Mouse (Mus musculus) liver, embryonic 13.5 days (tissue): ENCODE results near the gene Acta2. TPM values are rescaled to one million over a fixed set of nuclear protein-coding genes. Genes with fewer than 3 reads are reported as not detected.

ENCODE experiments used
- ATAC-seq: fragments of 200-750 bp; cut with Nextera tagmentation; 2 replicates; pipeline ENCODE4 v1.8.0; 2017; ENCODE audit warnings: low read depth, mild to moderate bottlenecking, moderate number of reproducible peaks, moderate library complexity
- DNase-seq: peaks from one replicate; pipeline ENCODE4 v3.0.0; 2022
- H3K27ac ChIP-seq: fragments of 300-500 bp; sonication (generic); 2 replicates; pipeline ENCODE4 v1.5.1; 2015; ENCODE audit warnings: moderate library complexity, mild to moderate bottlenecking, inconsistent platforms
- H3K27me3 ChIP-seq: fragments of 300-500 bp; sonication (generic); 2 replicates; pipeline ENCODE4 v1.6.1; 2015; ENCODE audit warnings: mild to moderate bottlenecking, inconsistent platforms
- H3K36me3 ChIP-seq: fragments of 300-500 bp; sonication (generic); 2 replicates; pipeline ENCODE4 v1.6.1; 2015; ENCODE audit warnings: mild to moderate bottlenecking, inconsistent platforms
- H3K4me1 ChIP-seq: fragments of 300-500 bp; sonication (generic); replicated peaks from 2 replicates; pipeline ENCODE4 v1.6.1; 2015; ENCODE audit warnings: inconsistent platforms
- H3K4me2 ChIP-seq: fragments of 300-500 bp; sonication (generic); 2 replicates; pipeline ENCODE4 v1.6.1; 2015; ENCODE audit warnings: inconsistent platforms, mild to moderate bottlenecking, moderate library complexity
- H3K4me3 ChIP-seq: fragments of 300-500 bp; sonication (generic); replicated peaks from 2 replicates; pipeline ENCODE4 v1.5.1; 2015; ENCODE audit warnings: mild to moderate bottlenecking, inconsistent platforms
- H3K9ac ChIP-seq: fragments of 300-500 bp; sonication (generic); 2 replicates; pipeline ENCODE4 v1.6.1; 2015; ENCODE audit warnings: mild to moderate bottlenecking, inconsistent platforms
- H3K9me3 ChIP-seq: fragments of 300-500 bp; sonication (generic); replicated peaks from 2 replicates; pipeline ENCODE4 v1.6.1; 2016; ENCODE audit warnings: inconsistent platforms
- WGBS: fragments of 180-500 bp; shearing (Covaris S2); methylation state at CpG from one replicate; pipeline ENCODE4 v1.1.7; 2015; ENCODE audit not compliant: insufficient replicate concordance; 5-methylcytosine and 5-hydroxymethylcytosine counted together
- polyA plus RNA-seq: library from polyadenylated mRNA; unstranded; fragments of >200 nt; fragmentation: Nextera tagmentation; extraction: Ambion mirVana; gene quantifications from 2 replicates; pipeline ENCODE4 v1.2.1, GENCODE M21; 2015

Gene Acta2
- polyA plus RNA-seq, 1 experiment from 2014 or later = 24.4 TPM

DNA sequence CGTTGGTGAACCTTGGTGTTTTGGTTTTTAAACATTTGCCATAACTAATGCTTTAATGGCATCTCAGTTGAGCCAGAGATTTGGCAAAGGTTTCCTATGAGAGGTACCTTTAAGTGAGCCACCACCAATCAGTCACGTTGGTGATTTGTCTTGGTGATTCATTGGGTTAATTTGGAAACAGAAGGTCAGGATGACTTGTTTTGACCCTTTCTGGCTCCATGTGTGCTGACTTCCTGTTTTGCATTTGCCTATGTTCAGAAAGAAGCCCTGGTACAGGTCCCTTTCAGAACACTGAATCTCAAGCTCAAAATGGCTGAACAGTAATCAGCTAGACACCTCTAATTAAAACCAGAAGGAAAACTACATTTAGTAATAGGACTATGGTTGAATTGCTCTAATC, 55.9 kb downstream of the Acta2 start:
- no peak overlapping the region for H3K9ac ChIP-seq
- no peaks in the 10 kb centered on the region for H3K36me3 ChIP-seq
- H3K27ac ChIP-seq = no peak overlapping the region
- H3K27me3 ChIP-seq = no peaks in the 10 kb centered on the region
- DNase-seq = no peak
- WGBS = 52% methylated on average over 2 of the region's 2 CpGs
- no peak for ATAC-seq
- H3K4me2 ChIP-seq = no peak overlapping the region
- H3K9me3 ChIP-seq = no peaks in the 10 kb centered on the region
- H3K4me1 ChIP-seq = no peaks in the 10 kb centered on the region
- H3K4me3 ChIP-seq = no peak overlapping the region

DNA sequence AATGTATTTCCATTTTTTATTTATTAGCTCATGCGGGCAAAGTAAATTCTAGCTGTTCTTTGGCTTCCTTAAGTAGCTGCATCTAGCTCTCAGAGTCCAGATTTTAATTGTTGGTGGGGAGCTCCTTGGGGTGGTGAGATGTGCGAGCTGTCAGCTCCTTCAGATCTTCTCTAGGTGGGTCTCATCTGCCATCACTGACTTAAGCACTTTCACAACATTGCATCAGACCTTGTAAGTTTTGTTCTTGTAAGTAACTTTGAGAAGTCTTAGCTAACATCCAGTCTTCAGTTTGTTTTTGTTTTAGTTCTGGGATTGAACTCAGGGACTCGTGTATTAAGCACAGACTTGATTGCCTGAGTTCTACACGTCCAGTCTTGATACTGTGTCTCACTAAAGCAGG, 56.5 kb downstream of the Acta2 start:
- 60% methylated on average over 4 of the region's 4 CpGs for WGBS
- no peaks in the 10 kb centered on the region for H3K9me3 ChIP-seq
- DNase-seq = no peak

DNA sequence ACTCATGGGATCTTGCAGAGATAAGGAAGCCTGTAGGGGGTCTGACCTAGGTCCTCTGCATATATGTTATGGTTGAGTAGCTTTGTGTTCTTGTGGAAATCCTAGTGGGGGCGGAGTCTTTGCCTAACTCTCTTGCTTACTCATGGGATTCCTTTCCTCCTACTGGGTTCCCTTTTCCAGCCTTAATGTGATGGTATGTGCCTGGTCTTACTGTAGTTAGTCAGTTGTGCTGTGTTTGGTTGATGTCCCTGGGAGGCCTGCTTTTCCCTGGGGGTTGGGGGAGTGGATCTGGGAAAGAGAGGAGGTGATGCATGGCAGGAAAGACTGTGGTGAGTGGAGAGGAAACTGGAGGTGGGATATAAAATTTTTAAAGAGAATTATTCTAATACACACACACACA, 57.3 kb downstream of the Acta2 start:
- 60% methylated on average over 1 of the region's 1 CpGs for WGBS
- DNase-seq = no peak

More for the DNA sequence above, 56.5 kb downstream of the Acta2 start:
- no peaks in the 10 kb centered on the region for H3K36me3 ChIP-seq
- peaks cover 2% of the 10 kb centered on the region; the same call in 1 of the 2 replicates for H3K4me1 ChIP-seq
- H3K27me3 ChIP-seq = no peaks in the 10 kb centered on the region
- H3K4me2 ChIP-seq = no peak overlapping the region
- H3K4me3 ChIP-seq = no peak overlapping the region
- H3K9ac ChIP-seq = no peak overlapping the region
- ATAC-seq = no peak
- H3K27ac ChIP-seq = no peak overlapping the region

DNA sequence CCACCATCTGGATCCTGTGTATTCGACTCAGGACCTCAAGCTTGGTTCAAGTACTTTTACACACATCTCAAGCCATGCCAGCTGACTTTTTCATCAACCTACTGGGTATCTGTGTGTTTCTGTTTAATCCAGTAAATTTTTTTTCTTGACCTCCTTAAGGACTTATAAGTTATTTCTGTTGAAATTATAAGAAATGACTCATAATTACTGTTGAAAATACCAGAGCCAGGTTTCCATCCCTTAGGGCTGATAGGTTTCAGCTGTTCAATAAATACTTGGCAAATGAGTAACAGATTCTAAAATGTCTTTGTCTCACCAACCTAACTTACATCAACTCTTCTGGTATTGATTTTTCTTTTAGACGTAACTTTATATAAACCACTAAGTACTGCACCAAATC, 60.4 kb downstream of the Acta2 start:
- Histone ChIP-seq H3K4me3 (no peak overlapping the region), H3K27me3 (no peaks in the 10 kb centered on the region), H3K9ac (no peak overlapping the region), H3K4me1 (peaks cover 13% of the 10 kb centered on the region; the same call in 1 of the 2 replicates), H3K27ac (no peak overlapping the region), H3K9me3 (no peaks in the 10 kb centered on the region), H3K4me2 (no peak overlapping the region), H3K36me3 (no peaks in the 10 kb centered on the region)
- ATAC-seq = no peak
- no peak for DNase-seq
- 50% methylated on average over 2 of the region's 2 CpGs for WGBS

More for the DNA sequence above, 57.3 kb downstream of the Acta2 start:
- H3K4me2 ChIP-seq = no peak overlapping the region
- no peak overlapping the region for H3K4me3 ChIP-seq
- no peak overlapping the region for H3K27ac ChIP-seq
- ATAC-seq = no peak
- H3K9me3 ChIP-seq = no peaks in the 10 kb centered on the region
- no peaks in the 10 kb centered on the region for H3K27me3 ChIP-seq
- no peak overlapping the region for H3K9ac ChIP-seq
- peaks cover 5% of the 10 kb centered on the region; the same call in 1 of the 2 replicates for H3K4me1 ChIP-seq
- no peaks in the 10 kb centered on the region for H3K36me3 ChIP-seq

DNA sequence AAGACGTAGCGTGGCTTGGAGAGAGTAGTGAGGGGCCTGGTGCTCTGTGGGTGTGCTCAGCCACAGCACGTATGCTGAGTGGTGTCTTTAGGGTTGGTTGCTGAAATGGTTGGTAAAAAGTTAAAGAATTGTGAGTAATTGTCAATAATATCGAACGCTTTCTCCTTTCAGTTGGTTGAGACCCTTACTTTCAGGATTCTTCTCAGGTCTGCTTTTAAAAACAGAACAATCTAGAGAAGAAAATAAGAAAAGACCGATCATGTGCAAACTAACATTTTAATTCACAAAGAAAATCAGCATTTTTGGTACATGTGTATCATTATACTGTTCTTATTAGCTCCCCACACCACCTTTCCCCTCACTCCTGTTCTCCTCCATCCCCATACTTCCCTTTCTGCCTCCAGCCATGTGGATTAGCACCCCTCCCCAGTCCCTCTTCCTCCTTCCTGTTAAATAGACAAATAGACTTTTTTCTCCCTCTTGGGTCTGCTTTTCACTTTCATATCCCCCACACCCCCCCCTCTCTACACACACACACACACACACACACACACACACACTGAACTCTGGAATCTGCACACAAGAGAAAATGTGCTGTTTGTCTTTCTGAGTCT, 61.2 kb downstream of the Acta2 start:
- Histone ChIP-seq H3K27me3 (no peaks in the 10 kb centered on the region), H3K4me1 (peaks cover 13% of the 10 kb centered on the region; the same call in 1 of the 2 replicates), H3K9me3 (no peaks in the 10 kb centered on the region), H3K4me3 (peak overlapping the region; percentile 68; the same call in 1 of the 2 replicates), H3K4me2 (peak overlapping the region; percentile 90), H3K9ac (no peak overlapping the region), H3K27ac (no peak overlapping the region), H3K36me3 (no peaks in the 10 kb centered on the region)
- whole genome bisulfite sequencing = 70% methylated on average over 6 of the region's 6 CpGs
- no peak for ATAC-seq
- DNase-seq = no peak

DNA sequence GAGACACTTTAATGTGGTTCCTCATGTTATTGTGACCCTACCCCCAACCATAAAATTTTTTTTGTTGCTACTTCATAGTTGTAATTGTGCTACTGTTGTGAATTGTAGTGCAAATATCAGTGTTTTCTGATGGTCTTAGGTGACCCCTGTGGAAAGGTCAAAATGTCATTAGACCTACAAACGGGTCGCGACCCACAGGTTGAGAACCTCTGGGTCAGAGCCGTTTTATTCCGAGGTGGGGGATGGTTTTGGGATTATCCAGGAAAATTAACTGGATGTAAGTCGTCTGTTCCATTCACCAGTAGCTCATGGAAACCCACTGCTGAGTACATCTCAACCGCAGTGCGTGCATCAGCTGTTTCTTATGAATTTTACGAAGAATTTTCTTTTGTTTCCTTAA, 61.7 kb downstream of the Acta2 start:
- no peak overlapping the region for H3K27ac ChIP-seq
- WGBS = 58% methylated on average over 9 of the region's 9 CpGs
- H3K27me3 ChIP-seq = no peaks in the 10 kb centered on the region
- H3K9me3 ChIP-seq = no peaks in the 10 kb centered on the region
- ATAC-seq (no peak), DNase-seq (no peak)
- peak overlapping the region; percentile 68 for H3K4me3 ChIP-seq
- no peaks in the 10 kb centered on the region for H3K36me3 ChIP-seq
- peaks cover 13% of the 10 kb centered on the region; the same call in 1 of the 2 replicates for H3K4me1 ChIP-seq
- peak overlapping the region; percentile 67; the same call in 1 of the 2 replicates for H3K9ac ChIP-seq
- H3K4me2 ChIP-seq = peak overlapping the region; percentile 90

DNA sequence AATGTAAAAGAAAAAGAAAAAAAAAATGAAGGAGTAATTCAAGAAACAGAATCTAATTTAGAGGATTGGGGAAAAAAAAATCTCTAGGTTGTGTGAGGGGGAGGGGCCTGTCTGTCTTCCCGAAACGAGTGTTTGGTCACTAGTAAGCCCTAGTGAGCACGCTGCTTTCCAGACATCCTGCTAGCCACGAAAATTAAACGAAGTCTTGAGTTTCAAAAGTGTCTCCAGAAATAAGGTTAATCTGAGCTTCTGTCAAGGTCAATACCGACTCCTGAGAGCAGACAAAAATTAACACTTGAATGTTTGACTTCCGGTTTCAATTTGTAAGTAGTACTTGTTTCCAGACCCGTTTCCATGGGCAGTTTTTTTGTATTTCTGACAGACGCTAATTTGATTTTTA, 62.2 kb downstream of the Acta2 start:
- H3K27ac ChIP-seq = no peak overlapping the region
- no peak for ATAC-seq
- no peaks in the 10 kb centered on the region for H3K9me3 ChIP-seq
- H3K36me3 ChIP-seq = no peaks in the 10 kb centered on the region
- H3K27me3 ChIP-seq = no peaks in the 10 kb centered on the region
- DNase-seq = peak; percentile 3
- peak overlapping the region; percentile 67 for H3K9ac ChIP-seq
- peak overlapping the region; percentile 68 for H3K4me3 ChIP-seq
- 5% methylated on average over 9 of the region's 9 CpGs for WGBS
- H3K4me1 ChIP-seq = peaks cover 13% of the 10 kb centered on the region; the same call in 1 of the 2 replicates
- H3K4me2 ChIP-seq = peak overlapping the region; percentile 90

DNA sequence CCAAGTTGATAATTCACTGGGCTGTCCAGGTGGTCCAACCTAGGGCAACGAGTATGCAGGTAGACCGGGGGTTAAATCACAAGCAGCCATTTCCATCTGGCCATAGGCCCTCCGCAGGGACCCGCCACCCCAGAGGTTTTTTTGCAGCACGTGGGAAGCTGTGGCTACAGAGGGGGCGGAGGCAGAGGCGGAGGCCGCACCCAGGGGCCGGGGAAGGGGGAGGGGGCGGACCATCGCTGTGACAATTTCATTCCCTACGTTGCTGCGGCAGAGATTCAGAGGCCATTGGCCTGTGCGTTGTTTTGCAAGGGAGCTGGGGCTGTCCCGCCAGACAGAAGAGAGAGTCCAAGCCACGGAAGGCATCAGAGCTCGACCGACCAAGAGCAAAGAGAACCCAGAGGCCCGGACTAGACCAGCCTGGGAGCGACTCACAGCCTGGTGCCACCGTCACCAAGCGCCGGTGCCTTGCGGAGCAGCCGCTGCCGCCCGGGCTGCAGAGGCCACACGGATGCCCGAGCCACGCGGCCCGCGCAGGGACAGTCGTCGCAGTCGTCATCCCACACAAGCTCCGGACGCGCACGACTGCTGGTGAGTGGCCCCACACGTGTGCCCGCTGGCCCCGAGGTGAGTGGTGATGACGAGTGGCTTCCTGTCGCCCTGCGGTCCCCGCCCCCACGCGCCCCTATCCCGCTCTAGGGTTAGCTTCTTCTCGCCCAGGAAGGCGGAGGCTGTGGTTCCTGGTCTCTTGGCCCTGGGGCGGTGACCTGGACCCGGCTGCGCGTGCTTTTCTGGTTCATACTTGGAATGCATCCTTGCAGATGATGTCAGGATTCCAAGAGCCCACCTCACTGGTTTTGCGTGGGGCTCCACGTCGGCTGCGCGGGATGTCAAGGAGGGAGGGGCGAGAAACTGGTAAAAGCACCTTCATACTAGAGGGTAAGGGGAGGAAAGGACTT, 63.1 kb downstream of the Acta2 start, which contains the start of gene Stambpl1:
Gene Stambpl1 (plus strand): TSS at position 222 of the 956 bp plus-strand sequence.
- DNase-seq = peak; percentile 34
- Histone ChIP-seq H3K9me3 (no peaks in the 10 kb centered on the region), H3K4me3 (peak within 1 kb of the TSS; percentile 68), H3K27me3 (no peaks in the 10 kb centered on the region), H3K27ac (no peak within 1 kb of the TSS), H3K36me3 (no peaks in the 10 kb centered on the region), H3K4me1 (peaks cover 13% of the 10 kb centered on the region; the same call in 1 of the 2 replicates), H3K4me2 (peak within 1 kb of the TSS; percentile 90), H3K9ac (peak within 1 kb of the TSS; percentile 67)
- under 1% methylated on average over 62 of the region's 62 CpGs for WGBS
- peak; percentile 75 for ATAC-seq

DNA sequence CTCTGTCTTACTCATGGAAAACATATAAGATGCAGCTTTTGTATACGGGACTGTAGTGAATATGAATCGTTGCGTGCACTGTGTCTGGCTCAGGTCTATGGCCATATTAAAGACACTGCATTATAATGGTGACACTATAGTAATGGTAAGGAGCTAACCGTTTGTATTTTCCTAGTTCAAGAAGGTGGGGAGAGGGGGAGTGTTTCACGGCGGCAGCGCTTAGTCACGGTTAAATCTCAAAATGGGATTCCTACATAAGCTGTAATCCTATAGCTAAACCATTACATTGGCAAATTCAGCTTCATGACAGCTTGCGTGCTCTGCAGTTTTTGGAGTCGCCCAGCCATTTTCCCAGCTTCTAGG, 63.8 kb downstream of the Acta2 start:
- H3K9ac ChIP-seq = peak overlapping the region; percentile 67; the same call in 1 of the 2 replicates
- DNase-seq = no peak
- no peaks in the 10 kb centered on the region for H3K27me3 ChIP-seq
- peak overlapping the region; percentile 68 for H3K4me3 ChIP-seq
- 38% methylated on average over 10 of the region's 10 CpGs for WGBS
- ATAC-seq = no peak
- no peak overlapping the region for H3K27ac ChIP-seq
- peaks cover 13% of the 10 kb centered on the region; the same call in 1 of the 2 replicates for H3K4me1 ChIP-seq
- no peaks in the 10 kb centered on the region for H3K9me3 ChIP-seq
- no peaks in the 10 kb centered on the region for H3K36me3 ChIP-seq
- peak overlapping the region; percentile 90 for H3K4me2 ChIP-seq
